Mouse (Mus musculus) lung, embryonic 15.5 days (tissue): ENCODE measurements around the gene Reps1. TPM values are rescaled to one million over a fixed set of nuclear protein-coding genes. Genes with fewer than 3 reads are reported as not detected.

ENCODE experiments used
- ATAC-seq: fragments of 200-750 bp; cut with Nextera tagmentation; 2 replicates; pipeline ENCODE4 v1.8.0; 2017; ENCODE audit warnings: moderate number of reproducible peaks, borderline replicate concordance; ENCODE audit not compliant: low FRiP score, low TSS enrichment; ENCODE audit errors: extremely low read depth
- H3K27ac ChIP-seq: fragments of 300-500 bp; sonication (generic); 2 replicates; pipeline ENCODE4 v1.5.1; 2015; ENCODE audit warnings: moderate library complexity, mild to moderate bottlenecking, inconsistent platforms
- H3K27me3 ChIP-seq: fragments of 300-500 bp; sonication (generic); 2 replicates; pipeline ENCODE4 v1.6.1; 2015; ENCODE audit warnings: inconsistent platforms
- H3K36me3 ChIP-seq: fragments of 300-500 bp; sonication (generic); 2 replicates; pipeline ENCODE4 v1.6.1; 2015; ENCODE audit warnings: inconsistent platforms
- H3K4me1 ChIP-seq: fragments of 300-500 bp; sonication (generic); 2 replicates; pipeline ENCODE4 v1.6.1; 2015; ENCODE audit warnings: inconsistent platforms
- H3K4me2 ChIP-seq: fragments of 300-500 bp; sonication (generic); 2 replicates; pipeline ENCODE4 v1.6.1; 2015; ENCODE audit warnings: inconsistent platforms, mild to moderate bottlenecking, moderate library complexity
- H3K4me3 ChIP-seq: fragments of 300-500 bp; sonication (generic); 2 replicates; pipeline ENCODE4 v1.5.1; 2015; ENCODE audit warnings: mild to moderate bottlenecking, inconsistent platforms
- H3K9ac ChIP-seq: fragments of 300-500 bp; sonication (generic); 2 replicates; pipeline ENCODE4 v1.6.1; 2015; ENCODE audit warnings: inconsistent platforms
- H3K9me3 ChIP-seq: fragments of 300-500 bp; sonication (generic); 2 replicates; pipeline ENCODE4 v1.6.1; 2016; ENCODE audit warnings: inconsistent platforms
- WGBS: fragments of 180-500 bp; shearing (Covaris S2); methylation state at CpG from one replicate; pipeline ENCODE4 v1.1.7; 2015; 5-methylcytosine and 5-hydroxymethylcytosine counted together
- polyA plus RNA-seq: library from polyadenylated mRNA; unstranded; fragments of >200 nt; fragmentation: Nextera tagmentation; extraction: Ambion mirVana; gene quantifications from 2 replicates; pipeline ENCODE4 v1.2.1, GENCODE M21; 2015

Gene Reps1
- polyA plus RNA-seq, 1 experiment from 2014 or later = 21.2 TPM

DNA sequence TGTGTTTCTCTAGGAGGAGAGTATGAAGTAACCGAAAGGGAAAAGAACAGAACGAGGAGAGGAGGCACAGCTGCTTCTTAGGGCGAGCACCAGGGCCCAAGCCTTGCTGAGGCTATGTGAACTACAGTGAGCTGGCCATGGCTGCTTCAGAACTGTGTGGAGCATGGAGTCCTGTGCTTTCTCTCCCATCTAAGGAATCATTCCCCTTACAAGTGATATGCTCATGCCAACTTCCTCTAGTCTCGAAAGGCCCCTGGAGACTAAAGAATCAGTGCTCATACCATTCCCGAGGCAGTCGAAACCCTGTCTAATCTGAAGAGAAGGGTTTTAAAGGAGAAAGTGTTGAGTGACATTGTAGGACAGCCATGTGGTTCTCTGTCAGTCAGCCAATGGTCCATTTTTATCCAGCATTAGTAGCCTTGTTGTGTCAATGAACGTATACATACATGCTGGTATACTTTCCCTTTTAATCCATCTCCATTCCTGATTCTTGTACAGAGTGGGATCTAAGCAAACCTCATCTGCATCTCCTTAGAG, 106.8 kb downstream of the Reps1 start:
- 66% methylated on average over 7 of the region's 7 CpGs for WGBS
- ATAC-seq = no peak
- H3K4me3 ChIP-seq = no peak overlapping the region
- H3K36me3 ChIP-seq = no peaks in the 10 kb centered on the region
- no peaks in the 10 kb centered on the region for H3K4me1 ChIP-seq
- H3K27me3 ChIP-seq = no peaks in the 10 kb centered on the region
- no peak overlapping the region for H3K27ac ChIP-seq
- no peaks in the 10 kb centered on the region for H3K9me3 ChIP-seq
- no peak overlapping the region for H3K4me2 ChIP-seq
- H3K9ac ChIP-seq = no peak overlapping the region

Other genes starting within 250 kb of the Reps1 start
- gene Heca, start 107.8 kb upstream of the Reps1 start, polyA plus RNA-seq = 2.9 and 4.7 TPM in 2 replicates
- gene Abracl, start 32.6 kb upstream of the Reps1 start, polyA plus RNA-seq = 127 and 136 TPM in 2 replicates
- gene Ect2l, start 155.0 kb downstream of the Reps1 start, polyA plus RNA-seq = 0.39 and 0.55 TPM in 2 replicates
- gene Ccdc28a, start 179.1 kb downstream of the Reps1 start, polyA plus RNA-seq = 9.7 and 10.2 TPM in 2 replicates